Mouse (Mus musculus) MEL (cell line): ENCODE measurements around the gene Tcl1b1.

ENCODE experiments used
- CTCF ChIP-seq, 3 experiments: IDR thresholded peaks in 2 of 3; conservative IDR thresholded peaks in 1 of 3; 2 replicates each; pipeline ENCODE4 v1.5.1; 2011 to 2012; ENCODE audit warnings: low read length in 3 of 3, low read depth in 2 of 3, mild to moderate bottlenecking in 2 of 3, improper control_type of control experiment in 1 of 3, inconsistent platforms in 1 of 3, mixed read lengths in 1 of 3, moderate library complexity in 1 of 3; ENCODE audit not compliant: control insufficient read depth in 1 of 3, insufficient read depth in 1 of 3, poor library complexity in 1 of 3, severe bottlenecking in 1 of 3
- POLR2A ChIP-seq, 2 experiments: IDR thresholded peaks; 2 replicates each; pipeline ENCODE4 v1.6.1; 2011 to 2012; ENCODE audit warnings: low read length in 2 of 2, mild to moderate bottlenecking in 2 of 2, control low read depth in 1 of 2, improper control_type of control experiment in 1 of 2, low read depth in 1 of 2, moderate library complexity in 1 of 2; ENCODE audit not compliant: control insufficient read depth in 1 of 2, insufficient read depth in 1 of 2, poor library complexity in 1 of 2
- SMC3 ChIP-seq: IDR thresholded peaks from 2 replicates; pipeline ENCODE4 v1.6.1; 2011; ENCODE audit warnings: low read depth, low read length, improper control_type of control experiment
- TAL1 ChIP-seq: IDR thresholded peaks from 2 replicates; pipeline ENCODE4 v1.6.1; 2012; ENCODE audit warnings: mild to moderate bottlenecking, inconsistent platforms, low read length, moderate library complexity, mixed read lengths

- TF ChIP-seq POLR2A (IDR thresholded peaks at IDR 0.05; ENCODE audit: control insufficient read depth in 1 of 2, insufficient read depth in 1 of 2, low read depth in 1 of 2, low read length in 2 of 2, poor library complexity in 1 of 2) (no peak), TAL1 (no peak), SMC3 (no peak), CTCF (IDR thresholded peaks at IDR 0.05 in 2 of 3, conservative IDR thresholded peaks at IDR 0.05 in 1 of 3; ENCODE audit: control insufficient read depth in 1 of 3, insufficient read depth in 1 of 3, low read depth in 2 of 3, low read length in 3 of 3, poor library complexity in 1 of 3, severe bottlenecking in 1 of 3) (no peak)
Measured at GRCm38 (mm10) chr12:105112321-105112988, 47.0 kb upstream of the Tcl1b1 start.
